Mouse (Mus musculus) heart, postnatal 14 days (tissue): Measurements from ENCODE around the gene Lmntd1. TPM values are rescaled to one million over a fixed set of nuclear protein-coding genes. Genes with fewer than 3 reads are reported as not detected.

Experiments used
- DNase-seq, 2 experiments: peaks; one replicate each; pipeline ENCODE4 v3.0.0; 2021 to 2022
- intact Hi-C: fragments of 180-260 bp; cut with DNase I; formaldehyde crosslinking; loops from one replicate; pipeline ENCODE4 v1.15.1; 2025
- total RNA-seq, 2 experiments: library from RNA; stranded (reverse); gene quantifications; 2 replicates each; pipeline ENCODE4 v1.2.3; 2021

Lmntd1 gene
- total RNA-seq, 2 experiments from 2014 or later: 0.59 to 1.4 TPM

DNA sequence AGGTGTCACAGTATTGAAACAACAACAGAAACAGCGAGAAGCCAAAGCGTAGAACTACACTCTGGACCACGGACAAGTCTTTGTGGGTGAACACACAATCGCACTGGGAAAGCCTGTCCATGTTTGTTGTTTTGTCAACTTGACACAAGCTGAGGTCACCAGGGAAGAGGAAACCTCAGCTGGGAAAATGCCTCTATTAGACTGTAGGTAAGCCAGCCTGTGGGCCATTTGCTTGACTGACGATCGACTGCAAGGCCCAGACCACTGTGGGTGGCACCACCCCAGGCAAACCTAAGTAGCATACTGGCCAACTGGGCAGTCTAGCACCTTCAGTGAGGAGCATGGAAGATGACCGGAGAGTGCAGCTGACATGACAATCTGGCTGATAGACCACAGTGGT, 112.4 kb downstream of the Lmntd1 start:
- DNase-seq: no peak
- intact Hi-C loops: no loop called here

DNA sequence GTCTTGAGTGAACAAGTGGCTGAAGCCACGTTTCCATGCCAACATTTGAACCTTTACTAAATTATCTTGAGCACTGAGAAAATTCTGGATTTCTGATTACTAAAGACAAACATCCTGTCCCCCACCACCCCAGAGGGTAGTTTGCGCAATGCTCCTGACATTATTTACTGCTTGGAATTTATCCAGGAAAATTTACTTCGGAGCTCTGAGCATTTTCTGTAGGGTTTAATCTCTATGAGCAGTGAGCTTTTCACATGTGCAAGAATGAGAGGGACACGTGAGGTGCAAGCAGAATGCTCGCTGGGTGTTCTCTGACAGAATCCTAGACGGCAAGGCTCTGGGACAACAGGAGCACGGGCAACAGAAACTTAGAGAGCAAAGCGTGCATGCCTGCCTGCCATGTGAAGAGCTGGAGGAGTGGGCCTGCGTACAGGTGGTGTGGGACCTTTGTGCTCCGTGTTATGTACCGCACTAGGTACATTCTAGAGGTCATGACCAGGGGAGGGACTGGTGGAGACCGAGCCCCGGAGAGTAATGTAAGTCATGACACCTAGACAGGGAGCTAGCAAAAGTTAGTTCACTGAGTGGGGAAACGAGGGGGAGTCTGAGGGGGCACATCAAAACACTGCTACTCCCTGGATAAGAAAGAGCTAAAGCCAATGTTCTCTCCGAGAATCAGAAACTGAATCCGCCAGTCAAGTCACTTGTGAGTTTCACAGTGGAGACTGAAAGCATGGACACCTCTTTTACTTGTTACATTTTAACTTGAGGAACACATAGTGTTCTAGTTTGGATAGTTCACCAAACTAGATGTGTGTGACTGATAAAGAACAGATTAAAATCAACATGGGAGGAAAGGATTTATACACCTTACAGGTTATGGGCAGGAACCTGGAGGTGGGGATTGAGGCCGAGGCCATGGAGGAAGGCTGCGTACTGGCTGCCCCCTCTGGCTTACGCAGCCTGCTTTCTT, 114.3 kb downstream of the Lmntd1 start:
- DNase-seq: no peak
- intact Hi-C loops: no loop called here

DNA sequence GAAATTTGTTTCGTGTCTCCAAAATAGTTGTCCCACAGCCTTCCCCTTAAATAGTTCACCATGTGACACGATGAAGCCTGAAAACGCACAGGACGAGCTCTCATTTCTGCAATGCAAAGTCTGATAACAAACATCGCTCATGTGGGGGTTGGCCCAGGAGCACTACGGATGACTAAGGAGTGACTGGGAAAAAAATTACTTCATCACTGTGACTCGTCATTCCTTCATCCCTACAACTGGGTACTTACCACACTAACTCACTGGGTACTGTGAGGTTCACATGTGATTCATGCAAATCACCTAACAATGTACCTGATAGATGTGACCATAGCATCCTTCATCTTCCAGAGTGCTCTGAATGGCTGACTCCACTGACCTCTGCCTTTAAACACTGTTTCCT, 118.4 kb downstream of the Lmntd1 start:
- intact Hi-C loops: no loop called here
- DNase-seq: no peak

DNA sequence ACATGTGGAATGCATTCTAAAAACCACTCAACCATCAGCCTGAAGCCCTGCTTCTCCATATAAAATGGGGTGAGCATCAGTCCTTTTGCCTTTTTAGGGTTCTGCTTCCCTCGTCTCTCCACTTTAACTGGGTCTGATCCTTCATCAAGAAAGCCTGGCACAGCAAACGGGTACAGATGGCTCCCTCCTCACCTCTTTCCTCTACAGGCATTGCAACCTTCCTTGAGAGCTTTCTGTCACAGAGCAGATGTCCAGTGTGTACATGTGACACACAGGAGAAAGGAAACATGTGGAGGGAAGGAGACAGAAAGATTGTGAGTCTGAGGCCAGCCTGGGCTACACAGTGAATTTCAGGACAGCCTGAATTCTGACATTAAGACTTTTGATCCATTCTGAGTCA, 125.9 kb downstream of the Lmntd1 start:
- intact Hi-C loops: no loop called here
- DNase-seq: no peak

DNA sequence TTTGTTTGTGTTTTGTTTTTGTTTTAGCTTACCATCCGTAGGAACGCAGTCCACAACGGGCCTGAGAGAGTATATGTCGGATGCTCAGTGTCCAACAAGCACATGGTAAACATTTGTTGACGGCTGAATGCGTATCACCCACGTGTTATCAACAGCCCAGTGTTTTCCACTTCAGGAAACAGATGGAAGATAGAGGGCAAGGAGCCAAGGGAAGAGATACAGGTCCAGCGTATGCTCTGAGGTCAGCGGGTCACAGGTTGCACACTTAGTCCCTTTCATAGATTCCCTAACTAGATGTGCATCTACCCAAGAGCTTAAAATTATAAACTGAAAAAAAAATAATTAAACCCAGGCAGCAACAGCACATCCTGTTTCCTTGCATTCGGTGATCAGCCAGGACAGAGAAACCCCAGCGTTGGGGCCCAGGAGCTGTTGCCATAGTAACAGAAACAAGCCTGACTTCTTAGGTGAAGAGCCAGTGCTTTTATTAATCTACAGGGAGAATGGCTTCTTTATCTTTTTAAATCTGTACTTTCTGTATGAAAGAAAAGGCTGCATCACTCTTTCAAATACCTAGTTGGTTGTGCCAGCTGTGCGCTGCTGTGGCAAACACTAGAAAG, 128.0 kb downstream of the Lmntd1 start:
- DNase-seq: no peak
- intact Hi-C loops: no loop called here

DNA sequence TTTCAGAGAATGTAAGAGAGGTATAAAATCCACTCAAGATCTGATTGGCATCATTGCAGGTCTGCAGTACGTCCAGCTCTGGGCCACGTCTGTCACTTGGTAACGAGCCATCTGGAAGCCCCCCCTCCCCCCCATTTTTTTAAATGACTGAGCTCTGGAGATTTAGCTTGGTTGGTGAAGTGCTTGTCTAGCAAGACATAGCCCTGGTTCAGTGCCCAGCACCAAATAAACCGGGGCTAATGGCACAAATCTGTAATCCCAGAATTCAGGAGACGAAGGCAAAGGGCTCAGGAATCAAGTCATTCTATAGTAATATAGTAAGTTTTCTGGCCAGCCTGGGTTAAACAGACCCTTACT, 130.8 kb downstream of the Lmntd1 start:
- intact Hi-C loops: no loop called here
- no peak for DNase-seq

DNA sequence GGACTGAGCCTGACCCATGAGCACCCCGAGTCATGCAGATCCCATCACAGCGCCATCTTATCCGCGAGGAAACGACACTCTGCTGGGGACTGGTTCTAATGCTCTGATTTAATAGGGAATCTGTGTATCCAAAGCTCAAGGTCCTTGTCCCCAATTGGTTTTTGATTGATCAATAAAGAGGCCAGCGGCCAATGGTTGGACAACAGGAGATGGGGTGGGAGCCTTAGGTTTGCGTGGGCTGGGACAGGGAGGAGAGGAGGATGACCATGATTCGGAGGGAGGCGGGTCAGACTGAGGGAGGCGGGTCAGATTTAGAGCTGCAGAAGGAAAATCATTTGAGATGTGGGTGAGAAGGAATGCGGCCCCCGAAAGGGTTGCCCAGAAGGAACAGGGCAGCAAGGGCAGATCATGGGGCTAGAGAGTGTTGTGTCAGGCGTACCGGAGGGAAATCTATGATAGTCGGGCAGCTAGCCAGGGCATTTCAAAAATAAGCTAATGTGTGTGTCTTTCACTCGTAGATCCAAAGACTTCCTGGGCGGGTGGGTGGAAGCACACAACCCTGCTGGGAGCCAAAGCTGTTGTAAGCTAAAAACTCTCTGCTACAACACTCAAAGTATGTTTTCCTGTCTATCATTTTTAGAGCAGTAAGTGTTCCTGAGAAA, 131.3 kb downstream of the Lmntd1 start:
- DNase-seq: peak; percentile 14 to 39
- intact Hi-C loops: no loop called here

DNA sequence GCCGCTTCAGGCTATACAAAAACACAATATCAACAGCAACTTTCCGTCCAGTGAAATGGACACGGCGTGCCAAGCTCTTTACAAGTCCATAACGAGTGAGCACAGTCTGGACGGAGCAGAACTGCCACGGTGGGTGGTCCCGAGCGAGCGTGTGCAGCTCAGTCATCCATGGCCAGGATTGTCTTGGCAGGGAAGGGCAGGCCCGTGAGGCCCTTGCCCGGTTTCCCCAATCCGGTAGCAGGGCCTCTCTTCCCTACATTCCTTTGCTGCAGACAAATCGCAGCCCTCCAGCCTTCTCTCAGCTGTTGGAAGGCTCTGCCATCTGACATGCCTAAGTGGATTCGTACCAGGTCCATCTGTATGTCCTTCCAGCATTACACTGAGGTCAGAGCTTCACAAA, 132.2 kb downstream of the Lmntd1 start:
- intact Hi-C loops: no loop called here
- peak; percentile 41 to 62 for DNase-seq

DNA sequence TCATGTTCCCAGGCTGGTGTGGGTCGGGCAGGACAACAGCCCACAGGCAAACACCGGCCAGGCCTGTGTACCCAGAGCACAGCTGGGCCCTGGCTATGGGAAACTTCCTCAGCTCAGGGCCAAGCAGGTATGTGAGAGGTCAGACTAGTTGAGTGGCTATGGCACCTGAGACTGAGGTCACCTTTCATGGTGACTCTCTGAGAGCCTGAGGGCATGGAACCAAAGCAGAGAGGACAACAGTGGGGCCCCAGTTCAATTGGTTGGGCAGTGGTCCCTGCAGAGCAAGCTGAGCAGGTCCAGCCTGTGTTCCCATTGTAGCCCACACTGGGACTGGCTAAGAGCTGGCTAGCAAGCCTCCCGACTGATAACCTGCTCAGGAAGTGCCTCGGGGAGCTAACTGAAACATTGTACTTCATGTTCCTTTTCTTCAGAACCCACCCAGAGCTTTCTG, 135.3 kb downstream of the Lmntd1 start:
- intact Hi-C loops: no loop called here
- no peak for DNase-seq

DNA sequence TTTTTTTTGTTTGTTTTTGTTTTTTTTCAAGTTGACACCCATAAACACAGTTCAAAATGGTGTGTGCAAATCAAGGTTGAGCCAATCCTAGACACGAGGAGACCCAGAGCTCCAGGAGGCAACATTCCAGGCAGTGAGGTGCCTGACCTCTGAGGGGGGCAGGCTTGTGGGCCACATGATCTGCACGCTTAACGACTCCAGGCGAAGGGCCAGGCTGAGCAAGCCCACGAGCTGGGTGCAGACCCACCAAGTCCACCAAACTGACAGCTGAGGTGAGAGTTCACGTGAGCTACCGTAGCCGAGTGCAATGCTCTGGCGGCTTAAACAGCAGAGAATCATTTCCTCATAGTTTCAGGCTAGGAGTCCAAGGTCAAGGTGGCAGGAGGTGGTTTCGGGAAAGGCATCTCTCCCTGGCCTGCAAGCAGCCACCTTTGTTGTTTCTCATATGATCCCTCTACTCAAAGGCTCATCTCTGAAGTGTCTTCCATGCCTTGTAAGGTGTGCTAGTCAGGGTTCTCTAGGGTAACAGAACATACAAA, 136.7 kb downstream of the Lmntd1 start:
- intact Hi-C loops: no loop called here

DNA sequence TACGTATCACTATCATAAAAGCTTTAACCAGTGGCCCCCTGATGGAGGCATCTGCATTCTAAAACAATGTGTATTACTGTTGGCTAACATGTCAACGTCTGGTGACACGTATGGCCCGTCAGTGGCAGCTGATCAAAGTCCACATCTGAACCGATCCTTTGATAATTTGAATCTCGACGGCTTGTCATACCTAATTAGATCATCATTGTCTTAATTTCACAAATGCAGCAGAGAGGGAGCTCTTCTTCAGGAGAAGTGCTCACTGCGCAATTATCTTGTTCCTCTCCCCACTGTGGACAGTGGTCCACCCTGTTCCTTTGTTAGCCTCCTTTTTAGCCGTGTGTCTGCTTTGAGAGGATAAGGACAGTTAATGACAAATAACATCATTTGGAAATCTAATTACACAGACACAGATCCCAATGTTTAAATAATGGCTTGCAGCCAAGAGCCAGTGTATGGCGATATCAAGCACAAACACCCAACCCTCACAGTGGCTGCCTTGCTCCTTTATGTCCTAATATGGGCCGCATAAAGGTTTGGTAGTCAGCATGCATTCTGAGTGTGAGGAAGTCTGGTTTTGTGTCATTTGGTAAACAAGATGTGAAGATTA, 142.4 kb downstream of the Lmntd1 start:
- intact Hi-C loops: no loop called here
- no peak for DNase-seq

More for the DNA sequence above, 136.7 kb downstream of the Lmntd1 start:
- no peak for DNase-seq

DNA sequence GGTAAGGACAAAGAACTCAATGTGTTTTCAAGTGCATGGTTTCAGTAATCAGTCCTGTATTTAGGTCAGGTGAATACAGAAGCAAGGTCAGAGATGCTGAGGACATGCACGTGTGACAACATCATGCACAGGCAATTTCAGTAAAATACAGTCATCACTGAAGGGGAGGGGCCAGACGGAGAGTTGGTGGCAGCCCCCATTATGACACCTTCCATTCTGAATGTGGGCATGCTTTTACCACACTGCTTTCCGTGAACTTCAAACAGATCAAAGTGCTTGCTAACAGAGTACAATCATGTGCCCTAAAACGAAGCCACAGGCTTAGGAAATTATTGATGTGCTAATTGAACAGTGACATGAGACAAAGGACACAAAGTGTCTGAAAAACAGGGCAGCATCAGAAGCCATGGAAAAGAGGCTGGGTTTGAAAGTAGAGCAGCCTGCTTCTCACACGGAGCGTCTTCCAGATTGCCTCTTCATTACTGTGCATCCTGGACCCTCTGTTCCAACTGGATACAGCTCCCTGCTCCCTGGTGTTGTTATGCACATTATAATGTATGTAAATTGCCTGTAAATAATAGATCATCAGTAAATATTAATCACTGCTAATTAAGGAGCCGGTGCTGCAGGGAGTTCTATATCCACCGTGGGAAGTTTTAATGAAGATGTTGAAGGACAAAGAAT, 144.7 kb downstream of the Lmntd1 start:
- intact Hi-C loops: no loop called here

DNA sequence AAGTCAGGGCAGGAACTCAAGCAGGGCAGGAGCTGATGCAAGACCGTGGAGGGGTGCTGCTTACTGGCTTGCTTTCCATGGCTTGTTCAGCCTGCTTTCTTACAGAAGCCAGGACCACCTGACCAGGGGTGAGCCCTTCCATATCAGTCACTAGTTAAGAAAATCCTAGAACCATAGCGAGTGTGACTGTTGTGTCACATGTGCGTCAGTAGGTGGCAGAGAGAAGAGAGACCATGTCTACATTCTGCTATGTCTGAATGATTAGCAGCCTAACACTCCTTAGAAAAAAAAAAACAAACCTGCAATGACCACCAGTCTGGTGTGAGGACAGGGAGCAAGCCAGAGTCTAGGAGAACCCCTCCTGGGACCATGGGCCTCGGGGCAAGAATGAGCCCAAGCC, 150.1 kb downstream of the Lmntd1 start:
- intact Hi-C loops: loop anchor here (5.0 kb wide), 1 partner anchor 328 kb away; no protein-coding TSS in a partner anchor
- DNase-seq: no peak

More for the DNA sequence above, 144.7 kb downstream of the Lmntd1 start:
- DNase-seq: no peak

DNA sequence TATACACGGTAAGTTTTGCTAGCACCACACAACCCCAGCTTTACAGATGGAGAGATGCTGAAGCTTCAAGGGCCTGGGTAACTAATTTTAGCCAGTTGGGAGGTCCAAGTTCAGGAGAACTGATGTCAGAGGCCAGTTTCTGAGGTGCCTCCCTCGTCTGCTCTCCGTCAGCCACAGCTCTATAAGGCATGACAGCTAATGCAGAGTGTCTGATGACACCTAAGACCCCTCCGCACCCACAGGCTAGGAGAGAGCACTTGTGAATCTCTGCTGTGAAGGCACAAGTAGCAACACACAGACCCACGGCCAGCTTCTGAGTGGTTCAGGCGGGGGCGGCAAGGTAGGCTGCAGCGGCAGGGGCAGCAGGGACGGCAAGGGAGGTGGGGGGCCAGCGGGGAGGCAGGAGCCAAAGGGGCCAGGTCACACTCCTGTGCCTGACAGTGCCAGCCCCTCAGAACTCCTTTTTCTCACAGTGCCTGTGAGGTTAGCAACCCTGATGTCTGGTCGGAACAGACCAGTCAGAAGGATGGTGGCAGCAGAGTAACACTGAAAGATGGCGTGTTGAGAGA, 151.4 kb downstream of the Lmntd1 start:
- no peak for DNase-seq
- intact Hi-C loops: loop anchor here (5.0 kb wide), 1 partner anchor 330 kb away; no protein-coding TSS in a partner anchor

DNA sequence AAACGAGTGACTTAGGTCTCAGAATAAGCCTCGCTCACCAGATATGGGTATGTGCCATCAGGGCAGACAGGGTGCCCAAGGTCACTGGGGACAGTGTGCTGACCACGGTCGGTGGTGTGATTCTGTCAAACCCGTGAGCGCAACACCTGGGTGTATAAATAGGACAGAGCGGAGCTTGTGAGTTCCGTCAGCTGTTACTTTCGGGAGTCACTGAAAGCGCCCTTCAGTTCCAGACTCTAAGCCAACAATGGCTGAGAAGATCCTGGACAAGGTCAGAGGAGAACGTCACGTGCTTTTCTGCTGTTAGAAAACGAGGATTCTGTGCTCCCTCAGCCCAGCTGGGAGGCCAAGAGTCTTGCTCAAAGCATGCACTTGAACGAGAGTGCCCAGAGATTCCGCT, 157.1 kb downstream of the Lmntd1 start:
- peak; percentile 35 to 62 for DNase-seq
- intact Hi-C loops: no loop called here

DNA sequence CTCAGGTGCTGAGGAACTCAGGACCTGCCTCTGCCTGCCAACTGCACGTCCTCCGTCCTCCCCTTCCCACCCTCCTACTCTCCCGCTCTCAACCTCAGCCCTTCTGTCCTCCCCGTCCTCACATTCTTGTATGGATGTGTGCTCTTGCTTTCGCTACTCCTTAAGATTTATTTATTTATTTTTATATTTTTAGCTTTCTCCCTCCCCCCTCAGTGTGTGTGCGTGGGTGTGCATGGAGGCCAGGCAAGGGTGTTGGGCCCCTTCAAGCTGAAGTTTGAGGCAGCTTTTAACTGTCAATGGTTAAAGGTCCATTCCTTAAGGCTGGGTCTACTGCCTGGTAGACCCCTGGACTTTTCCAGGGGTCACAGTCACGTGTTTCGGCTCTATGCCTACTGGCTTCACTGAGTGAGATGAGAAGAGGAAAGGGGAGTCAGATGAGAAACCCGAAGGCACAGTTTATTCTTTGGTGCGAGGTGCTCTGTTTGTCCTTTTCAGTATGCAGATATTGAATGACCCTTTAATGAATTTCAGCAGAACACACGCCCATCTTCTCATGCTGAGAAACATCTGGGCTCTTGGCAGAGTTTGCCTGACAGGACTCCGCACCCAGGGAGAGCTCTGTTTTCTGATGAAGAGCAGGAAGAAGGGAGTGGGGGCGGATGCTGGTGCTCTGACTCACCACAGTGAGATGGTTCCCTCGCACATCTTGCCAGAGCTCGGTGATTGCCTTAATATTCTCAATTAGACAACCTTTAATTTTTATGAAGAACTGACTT, 163.3 kb downstream of the Lmntd1 start:
- intact Hi-C loops: no loop called here
- peak; percentile 40 to 58 for DNase-seq

DNA sequence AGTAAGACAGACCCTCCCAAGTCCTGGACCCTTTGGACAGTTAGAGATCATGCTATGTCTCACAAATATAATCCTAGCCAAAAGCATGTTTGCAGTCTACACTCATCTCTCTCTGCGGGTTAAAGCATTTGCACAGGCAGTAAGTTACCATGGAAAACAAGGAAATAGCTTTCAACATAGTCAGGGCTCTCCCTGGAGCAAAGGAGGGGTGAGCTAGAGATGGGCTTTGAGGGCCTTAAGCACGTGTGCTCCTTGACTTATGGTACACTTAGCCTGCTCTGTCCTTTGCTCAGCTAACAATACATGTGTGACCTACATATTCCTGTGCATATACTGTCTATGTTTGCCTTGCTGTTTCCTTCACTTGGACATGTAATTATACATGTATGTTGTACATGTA, 165.8 kb downstream of the Lmntd1 start:
- intact Hi-C loops: no loop called here

DNA sequence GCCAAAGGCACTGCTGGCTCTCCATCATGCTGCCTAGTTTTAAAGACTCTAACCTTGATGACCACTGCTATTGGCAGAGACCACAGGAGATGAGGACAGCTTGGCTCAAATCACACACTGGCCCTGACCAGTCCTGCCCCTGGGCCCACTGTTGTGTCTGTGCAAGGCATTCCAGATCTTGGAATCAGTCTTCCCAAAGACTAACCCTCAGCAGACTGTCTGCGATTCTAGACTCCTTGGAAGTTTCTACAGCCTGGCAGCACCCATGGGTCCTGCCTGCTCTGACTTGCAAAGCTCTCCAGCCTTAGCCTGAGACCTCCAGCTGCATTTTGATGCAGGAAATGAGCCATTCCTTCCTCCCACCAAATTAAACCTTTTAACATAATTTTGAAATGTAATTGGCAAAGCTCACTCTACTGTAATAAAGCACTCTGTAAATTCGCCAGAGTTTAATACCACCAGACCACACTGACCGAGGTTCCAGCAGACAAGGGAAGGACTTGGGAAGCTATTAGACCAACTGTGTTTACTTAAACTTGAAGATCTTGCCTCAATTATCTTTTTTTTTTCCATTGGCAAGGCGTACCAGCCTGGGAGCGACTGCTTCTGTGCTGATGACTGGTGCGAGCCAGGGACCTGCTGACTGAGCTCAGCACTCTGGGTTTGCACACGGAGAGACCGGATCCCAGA, 168.2 kb downstream of the Lmntd1 start:
- DNase-seq: peak in 1 of 2 experiments; percentile 36
- intact Hi-C loops: no loop called here

More for the DNA sequence above, 165.8 kb downstream of the Lmntd1 start:
- no peak for DNase-seq
